Mouse (Mus musculus): ENCODE results near the gene Nap1l1. TPM values are rescaled to one million over a fixed set of nuclear protein-coding genes. Genes with fewer than 3 reads are reported as not detected.

Nap1l1 gene
- total RNA-seq, 2 experiments from 2014 or later, result 583 to 682 TPM

DNA sequence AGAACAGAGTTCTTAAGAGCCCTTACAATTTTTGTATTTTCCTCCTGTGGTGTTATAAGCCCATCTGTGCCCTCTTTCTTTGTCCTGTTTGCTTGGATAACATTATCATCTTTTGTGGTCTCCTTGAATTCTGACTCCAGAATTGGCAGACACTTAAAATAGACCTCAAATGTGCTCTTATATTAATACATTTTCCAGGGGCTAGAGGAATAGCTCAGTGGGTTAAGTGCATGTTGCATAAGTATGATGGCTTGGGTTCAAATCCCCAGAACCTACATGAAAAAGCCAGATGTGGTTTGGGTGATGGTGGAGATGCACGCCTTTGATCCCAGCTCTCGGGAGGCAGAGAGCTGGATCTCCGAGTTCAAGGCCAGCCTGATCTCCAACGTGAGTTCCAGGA, 71.3 kb downstream of the Nap1l1 start:
- no peak for ATAC-seq (replicated peaks; ENCODE audit: poor library complexity, severe bottlenecking)

DNA sequence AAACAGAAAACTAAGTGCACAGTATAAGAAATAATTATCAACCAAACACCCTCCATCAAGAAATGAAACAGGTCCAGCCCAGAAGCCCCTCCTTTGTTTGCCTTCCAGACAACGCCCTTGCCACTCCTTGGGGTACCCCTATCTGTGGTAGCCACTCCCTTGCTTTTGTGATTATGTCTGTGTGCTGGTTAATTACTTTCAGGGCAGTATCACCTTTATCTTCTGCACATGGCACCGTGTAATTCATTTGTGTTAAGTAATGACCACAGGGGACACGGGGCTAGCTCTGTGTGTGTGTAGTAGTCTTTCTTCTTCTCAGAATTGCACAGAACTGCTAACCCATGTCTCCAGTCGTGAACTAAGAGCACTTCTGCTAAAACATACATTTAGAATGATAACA, 72.6 kb downstream of the Nap1l1 start:
- no peak for ATAC-seq (replicated peaks; ENCODE audit: poor library complexity, severe bottlenecking)

Other genes with a start within 250 kb of the Nap1l1 start
- 1.7 and 2.5 TPM in 2 replicates for gene Bbs10, start 174.5 kb upstream of the Nap1l1 start, total RNA-seq (2014; fragmentation: Nextera tagmentation)
- gene Bbs10, start 174.5 kb upstream of the Nap1l1 start, total RNA-seq (2017), result 4.3 and 5.3 TPM in 2 replicates
- gene Phlda1, start 33.1 kb downstream of the Nap1l1 start, total RNA-seq (2014; fragmentation: Nextera tagmentation), result 0.26 and 1.9 TPM in 2 replicates
- gene Phlda1, start 33.1 kb downstream of the Nap1l1 start, total RNA-seq (2017), result 1.1 and 1.2 TPM in 2 replicates

All from granulocyte monocyte progenitor cell, adult 5-6 weeks (primary cell).